Mouse (Mus musculus): ENCODE measurements around the gene Rab42.

GRCm38 (mm10) chr4:132301486-132301885 is 1.7 kb downstream of the Rab42 start:
- TF ChIP-seq CTCF (conservative IDR thresholded peaks at IDR 0.05; ENCODE audit: low read length) (no peak), NANOG (IDR thresholded peaks at IDR 0.05; ENCODE audit: borderline replicate concordance, low read length) (no peak)
